Mouse (Mus musculus) kidney, postnatal 0 days (tissue): ENCODE measurements around the gene Ptprm. TPM values are rescaled to one million over a fixed set of nuclear protein-coding genes. Genes with fewer than 3 reads are reported as not detected.

ENCODE experiments used
- ATAC-seq: fragments of 200-750 bp; cut with Nextera tagmentation; replicated peaks from 2 replicates; pipeline ENCODE4 v1.8.0; 2017; ENCODE audit warnings: low read depth, moderate number of reproducible peaks, moderate TSS enrichment, moderate library complexity; ENCODE audit not compliant: low FRiP score
- DNase-seq: peaks from one replicate; pipeline ENCODE4 v3.0.0-alpha.2; 2016; ENCODE audit warnings: low spot score
- H3K27ac ChIP-seq: fragments of 300-500 bp; sonication (generic); 2 replicates; pipeline ENCODE4 v1.5.1; 2014; ENCODE audit warnings: mild to moderate bottlenecking
- H3K27me3 ChIP-seq: fragments of 300-500 bp; sonication (generic); 2 replicates; pipeline ENCODE4 v1.6.1; 2014; ENCODE audit warnings: low read length, mixed read lengths; ENCODE audit not compliant: insufficient read depth
- H3K36me3 ChIP-seq: fragments of 300-500 bp; sonication (generic); 2 replicates; pipeline ENCODE4 v1.6.1; 2014; ENCODE audit warnings: low read length, mixed read lengths; ENCODE audit not compliant: insufficient read depth
- H3K4me1 ChIP-seq: fragments of 300-500 bp; sonication (generic); replicated peaks from 2 replicates; pipeline ENCODE4 v1.6.1; 2014; ENCODE audit warnings: antibody characterized with exemption, low read length, mixed read lengths; ENCODE audit not compliant: insufficient read depth
- H3K4me2 ChIP-seq: fragments of 300-500 bp; sonication (generic); 2 replicates; pipeline ENCODE4 v1.6.1; 2014; ENCODE audit warnings: mild to moderate bottlenecking, low read length, moderate library complexity, mixed read lengths
- H3K4me3 ChIP-seq: fragments of 300-500 bp; sonication (generic); replicated peaks from 2 replicates; pipeline ENCODE4 v1.5.1; 2014; ENCODE audit warnings: low read depth, low read length
- H3K9ac ChIP-seq: fragments of 300-500 bp; sonication (generic); 2 replicates; pipeline ENCODE4 v1.6.1; 2014; ENCODE audit warnings: low read depth, low read length
- H3K9me3 ChIP-seq: fragments of 300-500 bp; sonication (generic); replicated peaks from 2 replicates; pipeline ENCODE4 v1.6.1; 2016; ENCODE audit warnings: low read length, inconsistent platforms, mixed read lengths
- CTCF ChIP-seq: IDR thresholded peaks from 2 replicates; pipeline ENCODE4 v1.5.1; 2016; ENCODE audit warnings: antibody characterized with exemption, low read depth, mild to moderate bottlenecking, moderate library complexity
- WGBS: fragments of 180-500 bp; shearing (Covaris S2); extraction: QIAGEN DNeasy Blood & Tissue Kit; methylation state at CpG from one replicate; pipeline ENCODE4 v1.1.7; 2014; 5-methylcytosine and 5-hydroxymethylcytosine counted together
- polyA plus RNA-seq: library from polyadenylated mRNA; unstranded; fragments of >200 nt; fragmentation: Nextera tagmentation; extraction: Ambion mirVana; gene quantifications from 2 replicates; pipeline ENCODE4 v1.2.1, GENCODE M21; 2015

Gene Ptprm
- polyA plus RNA-seq, 1 experiment from 2014 or later, result 13.7 TPM

DNA sequence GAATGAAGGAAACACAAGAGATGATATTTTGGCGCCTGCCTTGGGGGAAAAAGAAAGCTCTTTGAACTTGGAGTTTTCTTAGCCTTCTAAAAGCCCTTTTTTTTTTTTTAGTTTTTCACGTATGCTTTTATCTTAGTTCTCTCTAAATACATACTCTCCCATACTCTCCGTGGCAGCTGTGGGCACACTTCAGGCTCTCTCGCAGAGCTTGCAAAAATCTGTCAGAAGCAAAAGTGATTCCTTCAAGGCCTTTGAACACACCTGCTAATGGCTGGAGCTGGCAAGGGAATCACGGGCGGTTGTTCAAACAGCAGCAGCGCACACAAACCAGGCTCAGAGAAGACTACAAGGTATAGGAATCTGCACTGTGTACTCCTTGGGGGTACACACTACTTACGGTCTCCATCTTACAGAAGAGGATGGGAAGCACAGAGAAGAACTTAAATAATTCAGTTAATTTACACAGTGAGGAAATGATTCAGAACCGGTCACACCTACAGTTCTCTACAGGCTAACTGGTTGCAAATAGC is 55.9 kb downstream of the Ptprm start:
- 84% methylated on average over 9 of the region's 9 CpGs for WGBS
- H3K9me3 ChIP-seq, result no peaks in the 10 kb centered on the region
- H3K27me3 ChIP-seq, result no peaks in the 10 kb centered on the region
- DNase-seq, result no peak
- H3K4me1 ChIP-seq, result no peaks in the 10 kb centered on the region
- TF ChIP-seq CTCF, result no peak
- H3K36me3 ChIP-seq, result no peaks in the 10 kb centered on the region
- no peak for ATAC-seq
- H3K4me3 ChIP-seq, result no peak overlapping the region
- H3K4me2 ChIP-seq, result no peak overlapping the region
- H3K27ac ChIP-seq, result no peak overlapping the region
- no peak overlapping the region for H3K9ac ChIP-seq

GRCm38 (mm10) chr17:67296604-67297595 is 57.4 kb downstream of the Ptprm start:
- Histone ChIP-seq H3K4me1 (no peaks in the 10 kb centered on the region), H3K9ac (no peak overlapping the region), H3K36me3 (no peaks in the 10 kb centered on the region), H3K9me3 (no peaks in the 10 kb centered on the region), H3K4me3 (no peak overlapping the region), H3K27me3 (no peaks in the 10 kb centered on the region), H3K4me2 (no peak overlapping the region), H3K27ac (no peak overlapping the region)
- 91% methylated on average over 13 of the region's 13 CpGs for WGBS
- no peak for TF ChIP-seq CTCF
- DNase-seq (no peak), ATAC-seq (no peak)

GRCm38 (mm10) chr17:67290662-67291240 is 63.5 kb downstream of the Ptprm start:
- DNase-seq (peak; percentile 48), ATAC-seq (peak; percentile 54)
- peak overlapping the region; percentile 45 for H3K4me2 ChIP-seq
- 0 out of 2 replicates have a peak overlapping the region, but pooled peaks have one; percentile 9 for H3K4me3 ChIP-seq
- H3K27me3 ChIP-seq, result no peaks in the 10 kb centered on the region
- H3K27ac ChIP-seq, result no peak overlapping the region
- TF ChIP-seq CTCF, result no peak
- no peak overlapping the region for H3K9ac ChIP-seq
- 0 out of 2 replicates have a peak, but pooled peaks cover 6% of the 10 kb centered on the region for H3K4me1 ChIP-seq
- no peaks in the 10 kb centered on the region for H3K9me3 ChIP-seq
- no peaks in the 10 kb centered on the region for H3K36me3 ChIP-seq
- WGBS, result 16% methylated on average over 16 of the region's 16 CpGs

DNA sequence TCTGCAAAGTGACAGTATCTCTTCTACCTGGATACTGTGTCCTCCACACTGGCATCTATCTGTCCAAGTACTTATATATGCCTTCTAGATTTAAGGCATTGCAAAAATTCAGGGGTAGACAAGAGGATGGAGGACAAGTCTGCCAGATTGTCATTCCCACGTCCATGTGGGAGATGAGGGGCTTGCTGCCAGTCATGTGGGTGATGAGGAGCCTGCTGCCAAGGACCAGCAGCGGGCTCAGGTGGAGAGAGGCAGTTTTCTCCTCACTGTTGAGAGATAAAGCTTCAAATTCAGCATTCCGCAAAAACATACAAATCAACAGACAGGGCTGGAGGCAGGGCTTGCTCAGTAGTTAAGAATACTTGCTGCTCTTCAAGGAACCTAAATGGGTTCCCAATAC is 66.8 kb downstream of the Ptprm start:
- TF ChIP-seq CTCF, result no peak
- Histone ChIP-seq H3K4me2 (no peak overlapping the region), H3K27me3 (no peaks in the 10 kb centered on the region), H3K9me3 (no peaks in the 10 kb centered on the region), H3K4me1 (0 out of 2 replicates have a peak, but pooled peaks cover 6% of the 10 kb centered on the region), H3K4me3 (no peak overlapping the region), H3K27ac (no peak overlapping the region), H3K9ac (no peak overlapping the region), H3K36me3 (no peaks in the 10 kb centered on the region)
- no peak for ATAC-seq
- 81% methylated on average over 3 of the region's 3 CpGs for WGBS
- DNase-seq, result no peak

DNA sequence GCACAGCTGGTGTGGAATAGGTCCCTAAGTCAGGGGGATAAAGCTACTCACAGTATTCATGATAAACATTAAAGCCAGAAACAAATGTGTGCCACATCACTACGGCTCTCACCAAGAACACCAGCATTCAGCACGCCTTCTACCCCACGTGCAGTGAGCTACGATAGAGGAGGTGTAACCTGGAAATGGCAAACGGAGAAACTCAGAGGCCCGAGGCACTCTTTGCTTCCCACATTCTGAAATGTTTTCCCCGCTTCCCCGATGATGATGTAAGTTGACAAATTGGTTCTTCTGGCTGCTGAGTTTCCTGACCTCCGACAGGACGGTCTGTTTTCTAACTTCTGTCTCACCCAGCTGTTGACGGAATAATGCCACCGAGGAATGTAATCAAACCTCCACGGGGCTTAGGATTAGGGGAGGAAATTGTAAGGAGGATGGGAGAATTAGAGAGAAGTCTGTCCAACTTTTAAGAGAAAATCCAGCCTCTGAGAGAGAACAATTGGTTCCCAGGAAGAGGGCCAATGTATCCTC is 72.6 kb downstream of the Ptprm start:
- no peak for ATAC-seq
- H3K9ac ChIP-seq, result no peak overlapping the region
- H3K9me3 ChIP-seq, result no peaks in the 10 kb centered on the region
- no peaks in the 10 kb centered on the region for H3K36me3 ChIP-seq
- no peak for TF ChIP-seq CTCF
- no peaks in the 10 kb centered on the region for H3K27me3 ChIP-seq
- no peak overlapping the region for H3K27ac ChIP-seq
- no peak overlapping the region for H3K4me2 ChIP-seq
- WGBS, result 40% methylated on average over 13 of the region's 13 CpGs
- H3K4me1 ChIP-seq, result no peaks in the 10 kb centered on the region
- H3K4me3 ChIP-seq, result no peak overlapping the region
- DNase-seq, result no peak

GRCm38 (mm10) chr17:67277124-67277910 is 76.9 kb downstream of the Ptprm start:
- ATAC-seq, result peak; percentile 84
- Histone ChIP-seq H3K4me2 (no peak overlapping the region), H3K9me3 (no peaks in the 10 kb centered on the region), H3K4me1 (no peaks in the 10 kb centered on the region), H3K9ac (no peak overlapping the region), H3K27me3 (no peaks in the 10 kb centered on the region), H3K27ac (no peak overlapping the region), H3K36me3 (no peaks in the 10 kb centered on the region), H3K4me3 (no peak overlapping the region)
- 31% methylated on average over 13 of the region's 13 CpGs for WGBS
- DNase-seq, result peak; percentile 66
- TF ChIP-seq CTCF, result no peak
